Comparison of ENCODE assay signal across 24 mouse cellular contexts in the genomic region with DNA sequence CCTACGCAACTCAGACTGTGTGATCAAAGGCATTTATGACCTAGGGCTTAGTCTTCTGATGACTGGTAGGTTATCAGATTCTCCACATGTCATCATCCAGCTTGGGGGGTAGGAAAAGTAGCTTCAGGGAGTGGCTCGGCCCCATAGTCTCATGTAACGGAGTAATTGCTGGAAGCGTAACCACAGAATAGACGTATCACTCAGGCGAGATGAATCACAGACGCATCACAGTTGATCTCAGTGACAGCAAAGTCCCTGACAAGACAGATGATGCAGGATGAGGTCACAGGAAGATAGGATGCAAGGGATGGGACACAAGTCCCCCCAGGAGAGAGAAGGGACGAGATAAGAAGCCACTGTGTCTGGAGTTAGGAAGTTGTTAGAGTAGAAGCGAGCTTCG. TPM values are rescaled to one million over a fixed set of nuclear protein-coding genes. Genes with fewer than 3 reads are reported as not detected.
DNase-seq lines count a peak whose midpoint lies in the region; ATAC-seq and TF ChIP-seq lines count a peak whose summit lies in the region.
"Had no signal": no experiment of that assay in that cellular context is flagged by ENCODE, and none has a peak within 500 bp of the region (broad histone marks: within the 10 kb centered on the region; RNA-seq: fewer than 3 reads in every experiment).

No protein-coding gene starts in this region.

- no peak for TF ChIP-seq EP300 in stomach, postnatal 0 days (optimal IDR thresholded peaks at IDR 0.05)

- no peaks in the 10 kb centered on the region for H3K79me2 ChIP-seq in C2C12 (ENCODE audit: control insufficient read depth, insufficient read depth)

- no peak overlapping the region for H3K27ac ChIP-seq in hindbrain, embryonic 16.5 days (ENCODE audit: low read depth, low read length)
- no peak overlapping the region for H3K27ac ChIP-seq in stomach, postnatal 0 days (replicated peaks)
- H3K27ac ChIP-seq: embryonic facial prominence, embryonic 15.5 days; forebrain, embryonic 10.5 days; gastrocnemius, adult 2 months; hindbrain, postnatal 0 days; intestine, embryonic 15.5 days had no signal

- no peak overlapping the region for H3K4me2 ChIP-seq in hindbrain, embryonic 16.5 days (ENCODE audit: low read length)
- no peak overlapping the region for H3K4me2 ChIP-seq in stomach, postnatal 0 days (replicated peaks; ENCODE audit: low read depth)
- H3K4me2 ChIP-seq: embryonic facial prominence, embryonic 15.5 days; intestine, embryonic 15.5 days had no signal

- no peak overlapping the region for H3ac ChIP-seq in C2C12 (ENCODE audit: control insufficient read depth, insufficient read length, low read depth)

- no peak overlapping the region for H3K9ac ChIP-seq in hindbrain, embryonic 16.5 days (ENCODE audit: low read depth, low read length)
- no peak overlapping the region for H3K9ac ChIP-seq in stomach, postnatal 0 days (ENCODE audit: low read length)
- H3K9ac ChIP-seq: embryonic facial prominence, embryonic 15.5 days; intestine, embryonic 15.5 days had no signal

- TF ChIP-seq CTCF in C2C12 (IDR thresholded peaks at IDR 0.05; ENCODE audit: control insufficient read depth, insufficient read depth, insufficient read length) = no peak
- TF ChIP-seq CTCF in stomach, postnatal 0 days (IDR thresholded peaks at IDR 0.05; ENCODE audit: low read depth) = no peak

- H3K36me3 ChIP-seq in C2C12 (ENCODE audit: control insufficient read depth, insufficient read depth) = no peaks in the 10 kb centered on the region
- no peaks in the 10 kb centered on the region for H3K36me3 ChIP-seq in hindbrain, embryonic 16.5 days (ENCODE audit: control insufficient read depth, insufficient read depth, low read length)
- no peaks in the 10 kb centered on the region for H3K36me3 ChIP-seq in stomach, postnatal 0 days (ENCODE audit: control insufficient read depth, insufficient read depth, low read length)
- H3K36me3 ChIP-seq: embryonic facial prominence, embryonic 15.5 days; forebrain, embryonic 10.5 days; intestine, embryonic 15.5 days had no signal

- no peaks in the 10 kb centered on the region for H3K9me3 ChIP-seq in hindbrain, embryonic 16.5 days (ENCODE audit: control insufficient read depth, low read length)
- H3K9me3 ChIP-seq in stomach, postnatal 0 days (ENCODE audit: control insufficient read depth, low read length) = no peaks in the 10 kb centered on the region
- H3K9me3 ChIP-seq: embryonic facial prominence, embryonic 15.5 days; forebrain, embryonic 10.5 days; intestine, embryonic 15.5 days had no signal

- H3K4me3 ChIP-seq in C2C12 (ENCODE audit: insufficient read depth, poor library complexity, severe bottlenecking) = no peak overlapping the region
- no peak overlapping the region for H3K4me3 ChIP-seq in hindbrain, embryonic 16.5 days (ENCODE audit: low read length)
- H3K4me3 ChIP-seq in stomach, postnatal 0 days (ENCODE audit: low read depth, low read length) = no peak overlapping the region
- H3K4me3 ChIP-seq: embryonic facial prominence, embryonic 15.5 days; erythroblast, embryonic 14.5 days; forebrain, embryonic 10.5 days; gastrocnemius, adult 2 months; intestine, embryonic 15.5 days had no signal

- H3K79me3 ChIP-seq in C2C12 (ENCODE audit: low read depth) = no peaks in the 10 kb centered on the region

- peak; percentile 49 for DNase-seq in heart, adult 11 months
- DNase-seq in heart, postnatal 25 days (ENCODE audit: low spot score) = no peak
- DNase-seq in 3T3-L1 (ENCODE audit: low read depth, low spot score) = peak; percentile 56
- DNase-seq in adrenal gland, postnatal 25 days = peak; percentile 13
- DNase-seq in stomach, postnatal 0 days (ENCODE audit: low spot score) = no peak
- DNase-seq: B cell, adult 2 months; cerebellum, adult 18-20 months; cerebellum, postnatal 10 days; embryo, embryonic 11 days; gastrocnemius, adult 2 months; gastrocnemius, postnatal 25 days; heart, postnatal 10 days; kidney, adult 18-20 months had no signal

- H3K27me3 ChIP-seq in C2C12 (ENCODE audit: control insufficient read depth, insufficient read depth, insufficient read length) = no peaks in the 10 kb centered on the region
- H3K27me3 ChIP-seq in hindbrain, embryonic 16.5 days (replicated peaks; ENCODE audit: control insufficient read depth, insufficient read depth, low read length) = no peaks in the 10 kb centered on the region
- H3K27me3 ChIP-seq in stomach, postnatal 0 days (ENCODE audit: control insufficient read depth, insufficient read depth, low read length) = no peaks in the 10 kb centered on the region
- H3K27me3 ChIP-seq: CH12.LX; embryonic facial prominence, embryonic 15.5 days; Patski had no signal

- H3K4me1 ChIP-seq in hindbrain, embryonic 16.5 days (ENCODE audit: control insufficient read depth, insufficient read depth, low read depth, low read length) = peaks cover 11% of the 10 kb centered on the region
- H3K4me1 ChIP-seq in stomach, postnatal 0 days (replicated peaks; ENCODE audit: control insufficient read depth, insufficient read depth) = no peaks in the 10 kb centered on the region

- ATAC-seq in hindbrain, embryonic 16.5 days = no peak
- no peak for ATAC-seq in stomach, postnatal 0 days (ENCODE audit: low FRiP score, low TSS enrichment)
- ATAC-seq: activated CD4-positive, CD25-positive, alpha-beta regulatory T cell, adult 4 months; forebrain, embryonic 14.5 days; hindbrain, postnatal 0 days; intestine, embryonic 15.5 days had no signal

- intact Hi-C loops in heart, postnatal 25 days (cut with DNase I) = loop anchor here (5.0 kb wide), 3 partner anchors 38 to 138 kb away; no protein-coding TSS in a partner anchor

- WGBS in hindbrain, embryonic 16.5 days = 84% methylated on average over 10 of the region's 10 CpGs
- 85% methylated on average over 10 of the region's 10 CpGs for WGBS in stomach, postnatal 0 days

TF ChIP-seq in C2C12, 6 proteins besides CTCF, POLR2A, EP300 and RAD21:
- TF ChIP-seq MYOD1 (IDR thresholded peaks at IDR 0.05; ENCODE audit: control insufficient read depth, insufficient read length, low read depth) (peak; percentile 83), FOSL1 (IDR thresholded peaks at IDR 0.05; ENCODE audit: insufficient read depth, low read length, poor library complexity, severe bottlenecking) (peak; percentile 98), MYOG (IDR thresholded peaks at IDR 0.05; ENCODE audit: control insufficient read depth, extremely low read depth, insufficient read length) (no peak), CEBPB (IDR thresholded peaks at IDR 0.05; ENCODE audit: low read depth) (peak; percentile 59), MAX (IDR thresholded peaks at IDR 0.05) (peak; percentile 72), USF1 (IDR thresholded peaks at IDR 0.05; ENCODE audit: low read depth) (no peak)
TF ChIP-seq in C2C12: peak in this region for 4.

RNA-seq across cellular contexts. Expression of a gene that starts 30.6 kb away (rescaled TPM):
- total RNA-seq in heart, postnatal 25 days (2021) = 1 to 10 TPM; 2.3 to 2.4 TPM
- polyA plus RNA-seq in C2C12 (2012; fragmentation: generic; extraction: Trizol) = 164 TPM
- 5.2 and 5.8 TPM in 2 replicates for total RNA-seq in adrenal gland, postnatal 25 days (2021)
- polyA plus RNA-seq in hindbrain, embryonic 16.5 days (2015; fragmentation: Nextera tagmentation; extraction: Ambion mirVana) = 148 and 150 TPM in 2 replicates
- 19.6 and 20.7 TPM in 2 replicates for polyA plus RNA-seq in stomach, postnatal 0 days (2015; fragmentation: Nextera tagmentation; extraction: Ambion mirVana)
- polyA plus RNA-seq: activated CD4-positive, CD25-positive, alpha-beta regulatory T cell, adult 4 months had no signal

Comparison
In these comparisons a context has a peak if more than half of its experiments do, and no peak if none do; other contexts are left out.
1. DNase-seq: peak in heart, adult 11 months (single experiment), 3T3-L1 (single experiment) and adrenal gland, postnatal 25 days (single experiment); none in heart, postnatal 25 days (single experiment) and stomach, postnatal 0 days (single experiment).